Mouse (Mus musculus): ENCODE data around the gene Szt2. TPM values are rescaled to one million over a fixed set of nuclear protein-coding genes. Genes with fewer than 3 reads are reported as not detected.

The Szt2 gene
- 47.4 and 66.0 TPM in 2 replicates for total RNA-seq (2023)

DNA sequence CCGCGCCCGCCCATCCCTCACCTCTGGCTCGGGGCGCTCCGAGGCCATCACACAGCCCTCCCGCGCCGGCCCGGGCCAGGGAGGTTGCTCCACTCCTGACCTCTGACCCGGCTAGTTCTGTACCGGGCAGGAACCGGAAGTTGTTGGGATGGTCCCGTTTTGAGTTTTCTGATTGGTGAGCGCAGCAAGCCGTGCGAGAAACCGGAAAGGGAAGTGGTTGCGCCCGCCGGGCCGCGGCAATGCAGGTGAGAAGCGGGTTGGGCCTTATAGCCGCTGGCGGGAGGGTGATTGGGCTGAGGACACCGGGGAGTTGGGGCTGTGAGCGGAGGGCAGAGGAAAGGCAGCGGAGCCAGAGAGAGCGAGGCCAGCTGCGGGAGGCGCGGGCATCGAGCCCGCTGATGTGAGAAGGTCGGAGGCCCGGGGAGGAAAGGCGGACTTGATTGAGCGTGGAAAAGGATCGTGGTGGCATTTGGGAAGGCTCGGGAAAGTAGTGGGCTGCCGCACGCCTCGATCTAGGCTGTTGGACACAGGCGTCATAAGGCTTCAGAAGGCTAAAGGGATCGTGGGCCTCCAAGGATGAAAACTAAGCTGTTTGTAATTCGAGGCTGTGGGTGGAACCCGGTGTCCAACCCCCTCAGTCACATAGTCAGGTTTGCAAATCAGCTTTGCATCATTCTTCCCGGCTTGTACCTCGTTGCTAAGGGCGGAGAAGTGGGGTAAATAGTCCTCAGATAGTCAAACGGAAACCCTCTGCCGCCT, at the start of gene Szt2, which contains the start of gene Med8:
Szt2 (minus strand) TSS at position 132 of the 759 bp plus-strand sequence.
Med8 (plus strand) TSS at position 196 of the 759 bp plus-strand sequence.

DNA sequence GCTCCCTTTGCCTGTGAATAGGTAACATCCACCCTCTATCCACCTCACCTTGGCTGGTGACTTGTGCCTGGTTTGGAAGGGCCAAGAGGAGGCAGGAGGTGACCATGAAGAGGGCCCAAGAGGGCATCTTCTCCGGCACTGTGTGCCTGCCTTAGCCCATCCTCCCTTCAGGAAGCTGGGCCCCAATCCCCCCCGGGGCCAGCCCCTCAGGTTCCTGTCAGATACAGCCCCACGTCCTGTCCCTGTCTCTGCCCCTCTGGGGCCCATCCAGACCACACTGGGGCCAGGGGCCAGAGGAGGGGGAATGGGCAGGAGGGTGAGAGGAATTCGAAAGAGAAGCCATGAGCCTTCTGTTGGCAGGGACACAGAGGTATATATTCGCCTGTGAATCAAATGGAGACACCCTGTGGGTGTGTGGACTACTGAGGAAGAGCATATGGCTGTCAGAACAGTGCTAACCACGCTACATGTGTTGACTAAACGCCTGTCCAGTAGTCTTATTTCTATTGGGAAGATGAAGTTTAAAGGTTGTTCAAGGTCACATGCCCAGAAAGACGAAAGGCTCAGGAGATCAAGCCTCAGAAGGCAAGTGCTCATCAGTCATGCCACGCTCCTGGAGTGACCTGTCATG, 48.4 kb upstream of the Szt2 start, which contains the start of gene Mpl:
Mpl (minus strand) TSS at position 169 of the 631 bp plus-strand sequence.

DNA sequence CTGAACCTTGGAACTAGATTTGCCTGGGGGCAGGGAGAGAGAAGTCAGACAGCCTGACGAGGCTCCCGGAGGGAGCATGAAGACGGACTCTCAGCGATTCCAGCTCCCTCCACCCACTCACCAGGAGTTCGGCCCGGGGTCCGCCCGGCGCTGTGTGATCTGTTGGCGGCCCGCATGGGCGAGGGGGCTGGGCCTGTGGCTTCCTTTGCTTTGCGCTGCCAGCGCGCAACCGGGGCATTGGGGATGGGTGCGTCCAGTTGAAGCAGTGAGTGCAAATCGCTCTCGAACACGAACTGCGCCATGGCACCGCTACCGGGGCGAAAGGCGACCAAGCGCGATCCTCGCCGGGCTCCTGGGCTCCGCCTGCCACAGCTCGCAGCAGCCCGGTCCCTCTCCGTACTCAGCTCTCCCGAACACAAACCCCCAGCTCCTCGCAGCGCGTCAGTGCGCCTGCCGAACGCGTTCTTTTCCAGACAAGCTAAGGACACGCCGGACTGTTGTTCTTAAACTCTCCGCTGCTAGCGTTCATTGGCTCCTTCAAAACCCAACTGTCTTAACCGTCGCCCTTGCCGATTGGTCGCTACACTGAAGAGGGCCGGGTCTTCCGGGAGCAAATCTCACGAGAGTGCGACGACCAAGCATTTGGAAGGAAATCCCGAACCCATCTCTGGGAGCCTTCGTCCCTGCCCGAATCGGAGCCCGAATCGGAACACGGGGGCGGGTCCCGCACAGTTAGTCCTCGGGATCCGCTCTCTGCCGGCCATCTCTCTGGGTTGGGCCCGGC, 27.9 kb upstream of the Szt2 start, which contains the start of gene Cdc20:
Cdc20 (minus strand) TSS at position 533 of the 784 bp plus-strand sequence.

DNA sequence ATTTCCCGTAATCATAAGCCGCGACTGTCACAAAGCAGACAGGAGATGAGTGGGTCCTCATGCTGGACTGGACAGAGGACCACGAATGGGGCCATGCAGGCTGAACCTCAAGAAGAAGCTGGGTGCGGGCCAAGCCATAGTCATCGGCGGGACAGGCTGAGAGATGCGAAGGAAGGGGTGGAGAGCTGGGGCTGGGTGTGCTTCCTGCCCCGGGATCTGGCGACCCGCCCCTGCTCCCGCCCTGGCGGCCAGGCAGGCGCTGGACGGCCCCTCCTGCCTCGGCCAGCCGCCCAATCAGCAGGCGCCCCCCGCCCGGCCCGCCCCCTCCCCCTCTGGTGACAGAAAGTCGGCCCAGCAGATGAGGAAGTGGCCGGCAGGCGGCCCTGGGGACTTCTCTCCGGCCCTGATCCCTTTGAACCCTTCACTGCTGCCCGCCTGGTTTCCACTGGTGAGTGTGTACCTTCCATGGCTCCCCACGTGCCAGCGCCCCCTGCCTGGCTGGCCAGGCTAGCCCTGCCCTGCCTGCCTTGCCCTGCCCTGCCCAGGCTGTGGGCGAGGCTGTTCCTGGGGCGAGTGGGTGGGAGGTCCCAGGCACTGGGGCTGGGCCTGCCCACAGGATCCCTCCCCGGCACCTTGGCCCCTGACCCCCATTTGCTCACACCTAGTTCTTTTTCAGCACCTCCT, 18.8 kb upstream of the Szt2 start, which contains the start of gene Elovl1:
Elovl1 (plus strand) TSS at position 326 of the 684 bp plus-strand sequence.

Other genes with a start within 250 kb of the Szt2 start
- 52.8 and 61.5 TPM in 2 replicates for gene Kdm4a, start 229.2 kb downstream of the Szt2 start, total RNA-seq (2023)
- gene Ptprf, start 117.9 kb downstream of the Szt2 start, total RNA-seq (2023): not detected in 2 replicates
- 59.6 and 78.4 TPM in 2 replicates for gene Med8, start 64 bp upstream of the Szt2 start, total RNA-seq (2023)
- 92.8 and 98.4 TPM in 2 replicates for gene Elovl1, start 18.8 kb upstream of the Szt2 start, total RNA-seq (2023)
- gene Cdc20, start 28.1 kb upstream of the Szt2 start, total RNA-seq (2023): 50.4 and 51.5 TPM in 2 replicates
- gene Mpl, start 48.2 kb upstream of the Szt2 start, total RNA-seq (2023): 0.29 and 1.4 TPM in 2 replicates
- gene Tie1, start 80.8 kb upstream of the Szt2 start, total RNA-seq (2023): 2.7 and 3.6 TPM in 2 replicates
- gene 2610528J11Rik, start 117.7 kb upstream of the Szt2 start, total RNA-seq (2023): not detected in 2 replicates
- not detected in 2 replicates for gene Tmem125, start 134.8 kb upstream of the Szt2 start, total RNA-seq (2023)
- gene Cfap57, start 211.5 kb upstream of the Szt2 start, total RNA-seq (2023): 2.0 and 2.6 TPM in 2 replicates
- gene Ebna1bp2, start 211.5 kb upstream of the Szt2 start, total RNA-seq (2023): 38.9 and 53.0 TPM in 2 replicates
- gene Olfr62, start 249.7 kb upstream of the Szt2 start, total RNA-seq (2023): not detected in 2 replicates